Mouse (Mus musculus) liver, embryonic 12.5 days (tissue): ENCODE data around the gene Mpig6b. TPM values are rescaled to one million over a fixed set of nuclear protein-coding genes. Genes with fewer than 3 reads are reported as not detected.

ENCODE experiments used
- ATAC-seq: fragments of 200-750 bp; cut with Nextera tagmentation; 2 replicates; pipeline ENCODE4 v1.8.0; 2017; ENCODE audit warnings: moderate number of reproducible peaks, mild to moderate bottlenecking, moderate library complexity
- H3K27ac ChIP-seq: fragments of 300-500 bp; sonication (generic); 2 replicates; pipeline ENCODE4 v1.5.1; 2016; ENCODE audit warnings: mild to moderate bottlenecking
- H3K27me3 ChIP-seq: fragments of 300-500 bp; sonication (generic); replicated peaks from 2 replicates; pipeline ENCODE4 v1.6.1; 2016; ENCODE audit warnings: mild to moderate bottlenecking, moderate library complexity
- H3K36me3 ChIP-seq: fragments of 300-500 bp; sonication (generic); 2 replicates; pipeline ENCODE4 v1.6.1; 2016; ENCODE audit warnings: mild to moderate bottlenecking, moderate library complexity
- H3K4me1 ChIP-seq: fragments of 300-500 bp; sonication (generic); 2 replicates; pipeline ENCODE4 v1.6.1; 2016
- H3K4me2 ChIP-seq: fragments of 300-500 bp; sonication (generic); 2 replicates; pipeline ENCODE4 v1.6.1; 2016; ENCODE audit warnings: mild to moderate bottlenecking, moderate library complexity
- H3K4me3 ChIP-seq: fragments of 300-500 bp; sonication (generic); 2 replicates; pipeline ENCODE4 v1.5.1; 2016; ENCODE audit warnings: mild to moderate bottlenecking, moderate library complexity
- H3K9ac ChIP-seq: fragments of 300-500 bp; sonication (generic); 2 replicates; pipeline ENCODE4 v1.6.1; 2016; ENCODE audit warnings: mild to moderate bottlenecking, moderate library complexity
- H3K9me3 ChIP-seq: fragments of 300-500 bp; sonication (generic); replicated peaks from 2 replicates; pipeline ENCODE4 v1.6.1; 2016; ENCODE audit warnings: mild to moderate bottlenecking, moderate library complexity
- WGBS: fragments of 180-500 bp; shearing (Covaris S2); methylation state at CpG from one replicate; pipeline ENCODE4 v1.1.7; 2016; ENCODE audit not compliant: insufficient replicate concordance; 5-methylcytosine and 5-hydroxymethylcytosine counted together
- polyA plus RNA-seq: library from polyadenylated mRNA; unstranded; fragments of >200 nt; fragmentation: Nextera tagmentation; extraction: Ambion mirVana; gene quantifications from 2 replicates; pipeline ENCODE4 v1.2.1, GENCODE M21; 2016

Gene Mpig6b
- polyA plus RNA-seq, 1 experiment from 2014 or later = 8.7 TPM

- Histone ChIP-seq H3K9me3 (no peaks in the 10 kb centered on the region), H3K27me3 (no peaks in the 10 kb centered on the region), H3K27ac (peak overlapping the region; percentile 94), H3K4me1 (peaks cover 69% of the 10 kb centered on the region), H3K36me3 (peaks cover 53% of the 10 kb centered on the region), H3K4me3 (peak overlapping the region; percentile 88), H3K4me2 (peak overlapping the region; percentile 98), H3K9ac (peak overlapping the region; percentile 92)
- ATAC-seq = no peak
- 79% methylated on average over 12 of the region's 12 CpGs for WGBS
These were observed 13.6 kb downstream of the Mpig6b start for GRCm38 (mm10) chr17:35052271-35052798.

GRCm38 (mm10) chr17:35051156-35052086 lies 14.6 kb downstream of the Mpig6b start:
- H3K27ac ChIP-seq = peak overlapping the region; percentile 94
- 3% methylated on average over 21 of the region's 21 CpGs for WGBS
- peak; percentile 53 for ATAC-seq
- peaks cover 45% of the 10 kb centered on the region for H3K36me3 ChIP-seq
- peak overlapping the region; percentile 98 for H3K4me2 ChIP-seq
- no peaks in the 10 kb centered on the region for H3K9me3 ChIP-seq
- H3K9ac ChIP-seq = peak overlapping the region; percentile 92
- no peaks in the 10 kb centered on the region for H3K27me3 ChIP-seq
- peak overlapping the region; percentile 88 for H3K4me3 ChIP-seq
- peaks cover 72% of the 10 kb centered on the region for H3K4me1 ChIP-seq

- peak; percentile 46 for ATAC-seq
- under 1% methylated on average over 27 of the region's 27 CpGs for WGBS
- Histone ChIP-seq H3K27me3 (no peaks in the 10 kb centered on the region), H3K9me3 (no peaks in the 10 kb centered on the region), H3K9ac (peak overlapping the region; percentile 92), H3K27ac (peak overlapping the region; percentile 94), H3K4me3 (peak overlapping the region; percentile 88), H3K4me1 (peaks cover 73% of the 10 kb centered on the region), H3K36me3 (peaks cover 33% of the 10 kb centered on the region), H3K4me2 (peak overlapping the region; percentile 98)
These were observed 15.7 kb downstream of the Mpig6b start for GRCm38 (mm10) chr17:35050126-35050750.

- ATAC-seq = no peak
- WGBS = 2% methylated on average over 11 of the region's 11 CpGs
- Histone ChIP-seq H3K4me2 (peak within 1 kb of the TSS; percentile 98), H3K9me3 (no peaks in the 10 kb centered on the region), H3K9ac (peak within 1 kb of the TSS; percentile 92), H3K4me3 (peak within 1 kb of the TSS; percentile 88), H3K4me1 (peaks cover 79% of the 10 kb centered on the region), H3K36me3 (peaks cover 26% of the 10 kb centered on the region), H3K27me3 (no peaks in the 10 kb centered on the region), H3K27ac (peak within 1 kb of the TSS; percentile 94)
These were observed 16.4 kb downstream of the Mpig6b start, which contains the start of gene Clic1 for GRCm38 (mm10) chr17:35049561-35050016. Clic1 (plus strand) TSS chr17:35049966.

GRCm38 (mm10) chr17:35048932-35049440 lies 17.0 kb downstream of the Mpig6b start:
- no peaks in the 10 kb centered on the region for H3K27me3 ChIP-seq
- no peaks in the 10 kb centered on the region for H3K9me3 ChIP-seq
- peak overlapping the region; percentile 94 for H3K27ac ChIP-seq
- H3K36me3 ChIP-seq = peaks cover 20% of the 10 kb centered on the region
- ATAC-seq = no peak
- peak overlapping the region; percentile 88; the same call in 1 of the 2 replicates for H3K4me3 ChIP-seq
- peak overlapping the region; percentile 92 for H3K9ac ChIP-seq
- H3K4me2 ChIP-seq = peak overlapping the region; percentile 98
- WGBS = 36% methylated on average over 5 of the region's 5 CpGs
- H3K4me1 ChIP-seq = peaks cover 85% of the 10 kb centered on the region

- no peaks in the 10 kb centered on the region for H3K27me3 ChIP-seq
- H3K4me1 ChIP-seq = peaks cover 88% of the 10 kb centered on the region
- peaks cover 14% of the 10 kb centered on the region for H3K36me3 ChIP-seq
- peak overlapping the region; percentile 98 for H3K4me2 ChIP-seq
- peak overlapping the region; percentile 70 for H3K4me3 ChIP-seq
- no peak for ATAC-seq
- no peaks in the 10 kb centered on the region for H3K9me3 ChIP-seq
- 4% methylated on average over 11 of the region's 11 CpGs for WGBS
- H3K9ac ChIP-seq = peak overlapping the region; percentile 92
- peak overlapping the region; percentile 94 for H3K27ac ChIP-seq
These were observed 17.6 kb downstream of the Mpig6b start for GRCm38 (mm10) chr17:35048149-35048931.

- WGBS = 4% methylated on average over 1 of the region's 1 CpGs
- Histone ChIP-seq H3K9me3 (no peaks in the 10 kb centered on the region), H3K4me1 (peaks cover 89% of the 10 kb centered on the region), H3K27ac (peak overlapping the region; percentile 94), H3K4me2 (peak overlapping the region; percentile 98), H3K4me3 (peak overlapping the region; percentile 70), H3K36me3 (peaks cover 7% of the 10 kb centered on the region), H3K27me3 (no peaks in the 10 kb centered on the region), H3K9ac (peak overlapping the region; percentile 92)
- ATAC-seq = no peak
These were observed 18.3 kb downstream of the Mpig6b start for GRCm38 (mm10) chr17:35047688-35048087.

GRCm38 (mm10) chr17:35046681-35047455 lies 19.1 kb downstream of the Mpig6b start, which contains the start of gene Msh5:
Msh5 (minus strand) TSS chr17:35046745.
- Histone ChIP-seq H3K27me3 (no peaks in the 10 kb centered on the region), H3K4me3 (peak within 1 kb of the TSS; percentile 70), H3K9ac (peak within 1 kb of the TSS; percentile 92), H3K4me2 (peak within 1 kb of the TSS; percentile 98), H3K27ac (peak within 1 kb of the TSS; percentile 94), H3K36me3 (no peaks in the 10 kb centered on the region), H3K9me3 (no peaks in the 10 kb centered on the region), H3K4me1 (peaks cover 86% of the 10 kb centered on the region)
- 2% methylated on average over 33 of the region's 33 CpGs for WGBS
- peak; percentile 88 for ATAC-seq

- Histone ChIP-seq H3K9me3 (no peaks in the 10 kb centered on the region), H3K4me2 (peak overlapping the region; percentile 98), H3K27me3 (no peaks in the 10 kb centered on the region), H3K27ac (peak overlapping the region; percentile 94), H3K9ac (peak overlapping the region; percentile 89), H3K4me3 (peak overlapping the region; percentile 70), H3K36me3 (no peaks in the 10 kb centered on the region), H3K4me1 (peaks cover 85% of the 10 kb centered on the region)
- no peak for ATAC-seq
- 3% methylated on average over 48 of the region's 48 CpGs for WGBS
These were observed 19.9 kb downstream of the Mpig6b start for GRCm38 (mm10) chr17:35045807-35046680.
